Mouse (Mus musculus) right cerebral cortex, postnatal 14 days (tissue): ENCODE results near the gene Rnf215.
"Not testable (repeated sequence)": the region's sequence is repeated elsewhere in the genome, so short reads cannot be mapped to it uniquely, and the experiment has no call there.

Experiments
- DNase-seq: peaks from one replicate; pipeline ENCODE4 v3.0.0; 2022

Gene Rnf215

GRCm38 (mm10) chr11:4134986-4135935 lies at the start of gene Rnf215:
Rnf215 (plus strand) TSS chr11:4135202.
- peak; percentile 95 for DNase-seq

- no peak for DNase-seq
Measured at GRCm38 (mm10) chr11:4086246-4086645, 48.8 kb upstream of the Rnf215 start.

GRCm38 (mm10) chr11:4087267-4087666 lies 47.7 kb upstream of the Rnf215 start:
- DNase-seq, result no peak

GRCm38 (mm10) chr11:4093459-4094377 lies 41.3 kb upstream of the Rnf215 start:
- no peak for DNase-seq

GRCm38 (mm10) chr11:4094378-4095170 lies 40.4 kb upstream of the Rnf215 start:
- DNase-seq, result peak; percentile 82

GRCm38 (mm10) chr11:4095171-4096053 lies 39.6 kb upstream of the Rnf215 start, which contains the start of gene Mtfp1:
Mtfp1 (minus strand) TSS chr11:4095445.
- DNase-seq, result peak; percentile 49

GRCm38 (mm10) chr11:4096054-4096984 lies 38.7 kb upstream of the Rnf215 start:
- DNase-seq, result peak; percentile 96

GRCm38 (mm10) chr11:4097091-4097621 lies 37.8 kb upstream of the Rnf215 start:
- no peak for DNase-seq

- no peak for DNase-seq
Measured at GRCm38 (mm10) chr11:4098120-4098519, 36.9 kb upstream of the Rnf215 start.

- no peak for DNase-seq
Measured at GRCm38 (mm10) chr11:4098816-4099215, 36.2 kb upstream of the Rnf215 start.

GRCm38 (mm10) chr11:4099447-4099846 lies 35.6 kb upstream of the Rnf215 start:
- no peak for DNase-seq

GRCm38 (mm10) chr11:4101851-4102250 lies 33.2 kb upstream of the Rnf215 start:
- no peak for DNase-seq

GRCm38 (mm10) chr11:4103522-4103921 lies 31.5 kb upstream of the Rnf215 start:
- DNase-seq, result no peak

- DNase-seq, result no peak
Measured at GRCm38 (mm10) chr11:4104989-4105388, 30.0 kb upstream of the Rnf215 start.

- DNase-seq, result no peak
Measured at GRCm38 (mm10) chr11:4105444-4105843, 29.6 kb upstream of the Rnf215 start.

GRCm38 (mm10) chr11:4107901-4108300 lies 27.1 kb upstream of the Rnf215 start:
- not testable (repeated sequence) for DNase-seq

- no peak for DNase-seq
Measured at GRCm38 (mm10) chr11:4108691-4109090, 26.3 kb upstream of the Rnf215 start.

- no peak for DNase-seq
Measured at GRCm38 (mm10) chr11:4112033-4112432, 23.0 kb upstream of the Rnf215 start.

GRCm38 (mm10) chr11:4112861-4113260 lies 22.1 kb upstream of the Rnf215 start:
- no peak for DNase-seq

GRCm38 (mm10) chr11:4113496-4113895 lies 21.5 kb upstream of the Rnf215 start:
- DNase-seq, result no peak
